Mouse (Mus musculus) heart, adult 2 months (tissue): ENCODE data around the gene Ttc1. TPM values are rescaled to one million over a fixed set of nuclear protein-coding genes. Genes with fewer than 3 reads are reported as not detected.

Experiments used
- DNase-seq, 2 experiments: peaks; one replicate each; pipeline ENCODE4 v3.0.0; 2021
- H3K27ac ChIP-seq: fragments of 200-600 bp; 2 replicates; pipeline ENCODE4 v1.8.1; 2022
- H3K27me3 ChIP-seq: fragments of 200-500 bp; 2 replicates; pipeline ENCODE4 v1.6.1; 2012; ENCODE audit warnings: mild to moderate bottlenecking, low read length, inconsistent platforms, mixed read lengths; ENCODE audit not compliant: control insufficient read depth, insufficient read depth
- H3K36me3 ChIP-seq: fragments of 200-500 bp; 2 replicates; pipeline ENCODE4 v1.6.1; 2012; ENCODE audit warnings: low read length, inconsistent platforms; ENCODE audit not compliant: control insufficient read depth, insufficient read depth
- H3K4me1 ChIP-seq: fragments of 200-500 bp; 2 replicates; pipeline ENCODE4 v1.6.1; 2011; ENCODE audit warnings: low read length; ENCODE audit not compliant: control insufficient read depth, insufficient read depth
- H3K4me3 ChIP-seq: fragments of 200-600 bp; 2 replicates; pipeline ENCODE4 v1.8.1; 2022
- H3K79me2 ChIP-seq: fragments of 200-500 bp; replicated peaks from 2 replicates; pipeline ENCODE4 v1.6.1; 2012; ENCODE audit warnings: mild to moderate bottlenecking, inconsistent platforms, low read length, moderate library complexity, mixed read lengths; ENCODE audit not compliant: control insufficient read depth, insufficient read depth
- H3K9ac ChIP-seq: fragments of 200-500 bp; 2 replicates; pipeline ENCODE4 v1.6.1; 2012; ENCODE audit warnings: low read depth, mild to moderate bottlenecking, control low read depth, inconsistent platforms, low read length, mixed read lengths
- CTCF ChIP-seq: fragments of 200-600 bp; IDR thresholded peaks from 2 replicates; pipeline ENCODE4 v1.8.1; 2022; ENCODE audit warnings: antibody characterized with exemption, mild to moderate bottlenecking, moderate library complexity
- EP300 ChIP-seq: fragments of 200-500 bp; IDR thresholded peaks from 2 replicates; pipeline ENCODE4 v1.6.1; 2011; ENCODE audit warnings: low read depth, low read length, control low read depth; ENCODE audit not compliant: insufficient read depth
- POLR2A ChIP-seq: fragments of 200-500 bp; IDR thresholded peaks from 2 replicates; pipeline ENCODE4 v1.6.1; 2011; ENCODE audit warnings: mild to moderate bottlenecking, low read depth, low read length, control low read depth; ENCODE audit not compliant: insufficient read depth
- WGBS: fragments of 180-500 bp; shearing (Covaris S2); methylation state at CpG from one replicate; pipeline ENCODE4 v1.1.7; 2018; 5-methylcytosine and 5-hydroxymethylcytosine counted together
- intact Hi-C: fragments of 180-260 bp; cut with DNase I; formaldehyde crosslinking; loops from one replicate; pipeline ENCODE4 v1.15.1; 2025
- polyA plus RNA-seq: library from polyadenylated mRNA; depleted of rRNA; stranded (reverse); fragments of >200 nt; gene quantifications from 2 replicates; pipeline ENCODE4 v1.2.3, GENCODE M21; 2012
- total RNA-seq, 2 experiments: library from RNA; stranded (reverse); gene quantifications; 2 replicates each; pipeline ENCODE4 v1.2.3; 2021

Gene Ttc1
- total and polyA plus RNA-seq, 3 experiments = 15.3 to 56.3 (median 47.5) TPM

DNA sequence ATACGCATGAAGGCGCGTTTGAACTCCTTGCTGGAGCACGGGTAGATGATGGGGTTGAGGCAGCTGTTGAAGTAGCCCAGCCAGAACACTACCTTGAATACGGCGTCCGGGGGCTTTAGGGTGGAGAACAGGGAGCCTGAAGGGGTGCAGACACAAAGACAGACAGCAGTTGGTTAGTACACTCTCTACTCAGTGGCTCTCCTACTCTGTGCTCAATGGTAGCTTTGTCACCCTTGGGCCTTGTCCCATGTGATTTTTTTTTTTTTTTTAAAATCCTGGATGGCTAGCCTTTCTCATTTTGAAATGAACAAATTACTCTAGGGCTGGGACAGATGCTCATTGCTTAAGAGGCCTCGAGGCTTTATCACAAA, 28.5 kb upstream of the Ttc1 start:
- no peak for DNase-seq
- intact Hi-C loops = no loop called here

DNA sequence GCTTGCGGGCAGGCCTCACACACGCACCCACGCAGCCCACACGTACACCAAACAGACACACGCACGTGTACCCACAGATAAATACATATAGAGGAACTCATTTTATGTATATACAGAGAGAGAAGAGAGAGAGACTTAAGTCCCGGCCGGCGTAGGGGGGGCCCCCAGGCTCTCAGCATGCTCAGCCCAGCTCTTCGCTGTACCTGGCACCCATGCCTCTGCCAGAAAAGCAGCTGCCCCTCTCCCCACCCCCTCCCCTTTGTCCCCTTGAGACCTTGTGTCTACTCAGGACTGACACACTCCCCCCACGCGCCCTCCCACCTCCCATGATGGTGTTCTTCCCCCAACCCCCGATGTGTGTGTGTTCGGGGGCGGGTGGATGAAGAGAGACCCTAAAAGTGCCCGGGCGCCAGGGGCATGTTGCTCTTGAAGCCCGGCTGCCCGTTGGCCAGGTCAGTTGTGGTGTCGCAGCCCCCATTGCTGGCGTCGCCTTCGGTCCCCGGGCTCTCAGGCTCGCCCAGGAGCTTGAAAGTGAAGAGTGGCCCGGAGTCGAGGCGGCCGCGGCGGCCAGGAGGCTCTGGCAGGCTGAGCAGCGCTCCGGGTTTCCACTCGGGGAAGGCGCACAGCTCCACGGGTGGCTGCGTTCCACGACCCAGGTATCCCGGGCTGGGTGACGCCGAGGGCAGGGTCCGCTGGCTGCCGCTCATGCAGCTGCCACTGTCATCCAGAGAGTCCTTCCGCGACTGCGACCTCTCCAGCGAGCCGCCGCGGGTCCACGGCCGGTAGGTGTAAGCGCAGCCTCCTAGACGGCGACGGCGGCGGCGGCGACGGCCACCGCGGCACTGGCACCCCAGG, 27.9 kb upstream of the Ttc1 start:
- intact Hi-C loops = no loop called here
- Histone ChIP-seq H3K4me1 (no peaks in the 10 kb centered on the region), H3K9ac (peak overlapping the region; percentile 29), H3K27me3 (no peaks in the 10 kb centered on the region), H3K79me2 (no peaks in the 10 kb centered on the region), H3K4me3 (no peak overlapping the region), H3K27ac (no peak overlapping the region), H3K36me3 (no peaks in the 10 kb centered on the region)
- no peak for TF ChIP-seq POLR2A
- no peak for TF ChIP-seq CTCF
- TF ChIP-seq EP300 = no peak
- DNase-seq = no peak
- WGBS = 22% methylated on average over 63 of the region's 63 CpGs

More for the DNA sequence above, 28.5 kb upstream of the Ttc1 start:
- H3K27me3 ChIP-seq = no peaks in the 10 kb centered on the region
- no peaks in the 10 kb centered on the region for H3K79me2 ChIP-seq
- peak overlapping the region; percentile 29; the same call in 1 of the 2 replicates for H3K9ac ChIP-seq
- H3K4me1 ChIP-seq = no peaks in the 10 kb centered on the region
- H3K27ac ChIP-seq = no peak overlapping the region
- no peaks in the 10 kb centered on the region for H3K36me3 ChIP-seq
- no peak overlapping the region for H3K4me3 ChIP-seq
- TF ChIP-seq POLR2A (no peak), EP300 (no peak), CTCF (no peak)
- WGBS = 24% methylated on average over 8 of the region's 8 CpGs

DNA sequence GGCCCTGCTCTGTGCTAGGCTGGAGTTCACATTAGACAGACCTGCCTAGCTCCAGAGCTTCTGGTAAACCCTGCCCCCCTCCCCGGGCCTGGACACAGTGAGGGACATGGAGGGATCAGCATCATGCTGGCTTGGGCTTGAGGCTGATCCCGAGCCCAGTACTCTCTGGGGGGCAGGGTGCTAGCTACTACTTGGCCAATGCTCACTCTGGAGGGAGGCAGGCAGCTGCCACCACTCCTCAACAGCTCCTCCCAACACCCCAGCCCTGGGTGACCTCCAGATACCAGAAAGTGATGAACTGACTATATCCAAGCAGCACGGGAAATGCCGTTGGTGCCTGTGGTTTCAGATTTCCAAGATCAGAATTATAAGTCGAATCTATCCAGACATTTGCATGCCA, 25.9 kb upstream of the Ttc1 start:
- Histone ChIP-seq H3K4me1 (no peaks in the 10 kb centered on the region), H3K4me3 (no peak overlapping the region), H3K9ac (no peak overlapping the region), H3K27ac (no peak overlapping the region), H3K79me2 (no peaks in the 10 kb centered on the region), H3K36me3 (no peaks in the 10 kb centered on the region), H3K27me3 (no peaks in the 10 kb centered on the region)
- no peak for TF ChIP-seq CTCF
- TF ChIP-seq EP300 = no peak
- TF ChIP-seq POLR2A = no peak
- DNase-seq = peak in 1 of 2 experiments; percentile 23
- intact Hi-C loops = no loop called here
- 21% methylated on average over 5 of the region's 5 CpGs for WGBS

DNA sequence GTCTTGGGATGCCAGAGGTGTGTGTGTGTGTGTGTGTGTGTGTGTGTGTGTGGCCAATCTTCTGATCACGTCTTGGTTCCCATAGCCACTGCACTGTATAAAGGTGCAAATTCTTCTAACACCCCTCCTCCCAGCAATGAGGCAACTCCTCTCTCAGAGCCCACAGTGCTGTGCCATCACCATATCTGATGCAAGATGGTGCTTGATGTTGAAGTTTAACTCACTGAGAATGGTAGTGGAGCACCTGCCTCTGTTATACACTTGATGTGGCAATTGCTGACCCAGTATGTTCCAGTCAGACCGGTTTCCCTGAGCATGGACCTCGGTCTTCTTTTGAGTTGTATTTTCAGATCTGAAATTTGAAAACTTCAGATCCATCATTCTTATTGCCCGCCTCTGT, 22.3 kb upstream of the Ttc1 start:
- 76% methylated on average over 4 of the region's 4 CpGs for WGBS
- Histone ChIP-seq H3K27ac (no peak overlapping the region), H3K27me3 (no peaks in the 10 kb centered on the region), H3K4me1 (no peaks in the 10 kb centered on the region), H3K9ac (no peak overlapping the region), H3K4me3 (no peak overlapping the region), H3K79me2 (no peaks in the 10 kb centered on the region), H3K36me3 (no peaks in the 10 kb centered on the region)
- no peak for DNase-seq
- intact Hi-C loops = no loop called here
- TF ChIP-seq EP300 (no peak), POLR2A (no peak), CTCF (no peak)

DNA sequence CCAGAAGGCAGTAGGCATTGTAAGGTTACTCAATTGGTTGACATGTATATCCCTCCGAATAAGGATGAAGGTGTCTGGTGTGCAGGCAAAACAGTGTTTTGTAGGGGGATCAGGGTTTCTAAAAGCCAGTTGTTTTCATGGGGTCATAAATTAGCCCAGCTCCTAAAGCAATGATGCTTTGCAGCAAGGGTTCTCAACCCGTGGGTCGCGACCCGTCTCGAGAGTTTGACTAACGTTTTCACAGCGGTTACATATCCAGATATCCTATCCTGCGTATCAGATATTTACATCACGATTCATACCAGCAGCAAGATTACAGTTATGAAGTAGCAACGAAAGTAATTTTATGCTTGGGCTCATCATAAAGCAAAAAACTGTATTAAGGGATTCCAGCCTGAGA, 19.9 kb upstream of the Ttc1 start:
- TF ChIP-seq CTCF (no peak), POLR2A (no peak), EP300 (no peak)
- H3K36me3 ChIP-seq = no peaks in the 10 kb centered on the region
- no peak overlapping the region for H3K4me3 ChIP-seq
- no peak overlapping the region for H3K9ac ChIP-seq
- no peaks in the 10 kb centered on the region for H3K79me2 ChIP-seq
- no peak overlapping the region for H3K27ac ChIP-seq
- 77% methylated on average over 11 of the region's 11 CpGs for WGBS
- intact Hi-C loops = loop anchor here (2.0 to 5.0 kb wide), 2 partner anchors 350 to 685 kb away; no protein-coding TSS in a partner anchor
- no peaks in the 10 kb centered on the region for H3K27me3 ChIP-seq
- H3K4me1 ChIP-seq = no peaks in the 10 kb centered on the region
- DNase-seq = no peak

DNA sequence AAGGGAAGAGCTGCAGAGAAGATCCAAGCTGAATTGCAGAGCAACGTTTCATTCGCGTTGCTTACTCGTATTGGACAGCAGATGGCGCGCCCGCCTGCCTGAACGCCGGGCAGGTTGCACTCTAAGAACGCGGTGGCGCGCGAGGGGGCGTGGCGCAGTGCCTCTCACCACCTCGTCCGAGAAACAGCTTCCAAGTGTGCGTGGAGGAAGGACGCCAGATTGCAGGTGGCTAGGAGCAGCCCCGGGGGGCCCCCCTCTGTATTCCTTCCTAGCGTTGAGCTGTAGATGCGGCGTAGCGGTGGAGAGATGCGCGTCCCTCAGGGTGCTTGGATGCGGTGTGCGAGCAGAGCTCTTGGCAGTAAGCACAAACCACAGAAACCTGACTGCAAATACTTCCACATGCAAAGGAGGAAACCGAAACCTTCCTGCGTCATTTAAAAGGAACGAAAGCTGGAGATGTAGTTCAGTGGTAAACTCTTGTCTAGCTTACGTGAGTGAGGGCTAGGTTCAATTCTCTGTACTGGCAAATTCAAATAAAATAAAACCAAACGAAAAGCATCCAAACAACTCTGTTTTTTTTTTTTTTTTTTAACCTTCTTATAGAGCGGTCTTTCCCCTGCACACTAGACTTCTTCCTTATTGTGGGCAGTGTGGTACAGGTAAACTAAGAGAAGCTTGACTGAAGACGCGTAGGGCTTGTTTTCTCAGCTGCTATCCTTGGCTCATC, 19.3 kb upstream of the Ttc1 start:
- Histone ChIP-seq H3K36me3 (no peaks in the 10 kb centered on the region), H3K4me1 (no peaks in the 10 kb centered on the region), H3K4me3 (peak overlapping the region; percentile 27), H3K27ac (no peak overlapping the region), H3K27me3 (no peaks in the 10 kb centered on the region), H3K9ac (no peak overlapping the region), H3K79me2 (no peaks in the 10 kb centered on the region)
- peak; percentile 76 for DNase-seq
- no peak for TF ChIP-seq EP300
- peak; percentile 87 for TF ChIP-seq CTCF
- WGBS = 6% methylated on average over 37 of the region's 37 CpGs
- intact Hi-C loops = loop anchor here (1.0 to 5.0 kb wide), 3 partner anchors 350 to 686 kb away; no protein-coding TSS in a partner anchor
